Mouse (Mus musculus): ENCODE data around the gene Me1. TPM values are rescaled to one million over a fixed set of nuclear protein-coding genes. Genes with fewer than 3 reads are reported as not detected.

Me1 gene
- polyA plus RNA-seq, 1 experiment from 2014 or later: 54.1 TPM

GRCm38 (mm10) chr9:86650822-86651221, 44.9 kb downstream of the Me1 start:
- Histone ChIP-seq H3K4me1 (no peaks in the 10 kb centered on the region), H3K27ac (replicated peaks) (no peak overlapping the region), H3K36me3 (no peaks in the 10 kb centered on the region), H3K9ac (replicated peaks) (no peak overlapping the region), H3K27me3 (replicated peaks) (no peaks in the 10 kb centered on the region), H3K4me2 (no peak overlapping the region), H3K9me3 (replicated peaks) (no peaks in the 10 kb centered on the region), H3K4me3 (replicated peaks) (no peak overlapping the region)
- ATAC-seq (ENCODE audit: low FRiP score): no peak
- WGBS: 46% methylated on average over 5 of the region's 5 CpGs

- Histone ChIP-seq H3K9ac (replicated peaks) (no peak overlapping the region), H3K27me3 (replicated peaks) (no peaks in the 10 kb centered on the region), H3K9me3 (replicated peaks) (no peaks in the 10 kb centered on the region), H3K4me3 (replicated peaks) (no peak overlapping the region), H3K36me3 (no peaks in the 10 kb centered on the region), H3K27ac (replicated peaks) (no peak overlapping the region), H3K4me2 (no peak overlapping the region), H3K4me1 (no peaks in the 10 kb centered on the region)
- ATAC-seq (ENCODE audit: low FRiP score): no peak
- WGBS: 63% methylated on average over 7 of the region's 7 CpGs
Observed at GRCm38 (mm10) chr9:86647931-86648550, 47.7 kb downstream of the Me1 start.

GRCm38 (mm10) chr9:86646807-86647206, 48.9 kb downstream of the Me1 start:
- H3K4me3 ChIP-seq (replicated peaks): no peak overlapping the region
- H3K27ac ChIP-seq (replicated peaks): no peak overlapping the region
- no peak overlapping the region for H3K4me2 ChIP-seq
- H3K36me3 ChIP-seq: no peaks in the 10 kb centered on the region
- H3K9ac ChIP-seq (replicated peaks): no peak overlapping the region
- no peaks in the 10 kb centered on the region for H3K27me3 ChIP-seq (replicated peaks)
- WGBS: 0% methylated on average over 1 of the region's 1 CpGs
- no peaks in the 10 kb centered on the region for H3K9me3 ChIP-seq (replicated peaks)
- no peaks in the 10 kb centered on the region for H3K4me1 ChIP-seq
- ATAC-seq (ENCODE audit: low FRiP score): no peak

- no peaks in the 10 kb centered on the region for H3K9me3 ChIP-seq (replicated peaks)
- no peak overlapping the region for H3K4me2 ChIP-seq
- H3K36me3 ChIP-seq: no peaks in the 10 kb centered on the region
- no peaks in the 10 kb centered on the region for H3K27me3 ChIP-seq (replicated peaks)
- no peak for ATAC-seq (ENCODE audit: low FRiP score)
- H3K27ac ChIP-seq (replicated peaks): no peak overlapping the region
- 0 out of 2 replicates have a peak, but pooled peaks cover 4% of the 10 kb centered on the region for H3K4me1 ChIP-seq
- no peak overlapping the region for H3K4me3 ChIP-seq (replicated peaks)
- 95% methylated on average over 4 of the region's 4 CpGs for WGBS
- no peak overlapping the region for H3K9ac ChIP-seq (replicated peaks)
Observed at GRCm38 (mm10) chr9:86643497-86643896, 52.3 kb downstream of the Me1 start.

GRCm38 (mm10) chr9:86638771-86639170, 57.0 kb downstream of the Me1 start:
- ATAC-seq (ENCODE audit: low FRiP score): no peak
- Histone ChIP-seq H3K27ac (replicated peaks) (no peak overlapping the region), H3K4me1 (0 out of 2 replicates have a peak, but pooled peaks cover 4% of the 10 kb centered on the region), H3K9me3 (replicated peaks) (no peaks in the 10 kb centered on the region), H3K27me3 (replicated peaks) (no peaks in the 10 kb centered on the region), H3K36me3 (no peaks in the 10 kb centered on the region), H3K4me2 (no peak overlapping the region), H3K4me3 (replicated peaks) (no peak overlapping the region), H3K9ac (replicated peaks) (no peak overlapping the region)
- WGBS: 80% methylated on average over 6 of the region's 6 CpGs

GRCm38 (mm10) chr9:86631153-86631552, 64.6 kb downstream of the Me1 start:
- no peak overlapping the region for H3K9ac ChIP-seq (replicated peaks)
- H3K4me1 ChIP-seq: no peaks in the 10 kb centered on the region
- peaks cover 6% of the 10 kb centered on the region; the same call in 1 of the 2 replicates for H3K36me3 ChIP-seq
- WGBS: 86% methylated on average over 7 of the region's 7 CpGs
- H3K9me3 ChIP-seq (replicated peaks): no peaks in the 10 kb centered on the region
- no peak overlapping the region for H3K4me3 ChIP-seq (replicated peaks)
- H3K27me3 ChIP-seq (replicated peaks): no peaks in the 10 kb centered on the region
- H3K4me2 ChIP-seq: no peak overlapping the region
- H3K27ac ChIP-seq (replicated peaks): no peak overlapping the region
- no peak for ATAC-seq (ENCODE audit: low FRiP score)

GRCm38 (mm10) chr9:86630352-86630931, 65.3 kb downstream of the Me1 start:
- Histone ChIP-seq H3K9me3 (replicated peaks) (no peaks in the 10 kb centered on the region), H3K9ac (replicated peaks) (no peak overlapping the region), H3K27ac (replicated peaks) (no peak overlapping the region), H3K36me3 (peaks cover 6% of the 10 kb centered on the region; the same call in 1 of the 2 replicates), H3K4me3 (replicated peaks) (no peak overlapping the region), H3K4me1 (no peaks in the 10 kb centered on the region), H3K27me3 (replicated peaks) (no peaks in the 10 kb centered on the region), H3K4me2 (no peak overlapping the region)
- 85% methylated on average over 5 of the region's 5 CpGs for WGBS
- no peak for ATAC-seq (ENCODE audit: low FRiP score)

- H3K4me3 ChIP-seq (replicated peaks): no peak overlapping the region
- no peak overlapping the region for H3K9ac ChIP-seq (replicated peaks)
Observed at GRCm38 (mm10) chr9:86629379-86629778, 66.4 kb downstream of the Me1 start.

GRCm38 (mm10) chr9:86627745-86628496, 67.8 kb downstream of the Me1 start:
- no peaks in the 10 kb centered on the region for H3K27me3 ChIP-seq (replicated peaks)
- H3K4me1 ChIP-seq: no peaks in the 10 kb centered on the region
- H3K4me2 ChIP-seq: no peak overlapping the region
- no peak overlapping the region for H3K9ac ChIP-seq (replicated peaks)
- 0 out of 2 replicates have a peak, but pooled peaks have one; percentile 26 for ATAC-seq (ENCODE audit: low FRiP score)
- WGBS: 82% methylated on average over 10 of the region's 10 CpGs
- no peaks in the 10 kb centered on the region for H3K9me3 ChIP-seq (replicated peaks)
- H3K27ac ChIP-seq (replicated peaks): no peak overlapping the region
- no peak overlapping the region for H3K4me3 ChIP-seq (replicated peaks)
- peaks cover 4% of the 10 kb centered on the region; the same call in 1 of the 2 replicates for H3K36me3 ChIP-seq

More at GRCm38 (mm10) chr9:86629379-86629778, 66.4 kb downstream of the Me1 start:
- Histone ChIP-seq H3K4me1 (no peaks in the 10 kb centered on the region), H3K4me2 (no peak overlapping the region), H3K27ac (replicated peaks) (no peak overlapping the region), H3K36me3 (peaks cover 6% of the 10 kb centered on the region; the same call in 1 of the 2 replicates), H3K9me3 (replicated peaks) (no peaks in the 10 kb centered on the region), H3K27me3 (replicated peaks) (no peaks in the 10 kb centered on the region)
- ATAC-seq (ENCODE audit: low FRiP score): no peak
- 90% methylated on average over 6 of the region's 6 CpGs for WGBS

GRCm38 (mm10) chr9:86626906-86627305, 68.8 kb downstream of the Me1 start:
- no peaks in the 10 kb centered on the region for H3K27me3 ChIP-seq (replicated peaks)
- 79% methylated on average over 3 of the region's 3 CpGs for WGBS
- H3K36me3 ChIP-seq: no peaks in the 10 kb centered on the region
- H3K9me3 ChIP-seq (replicated peaks): no peaks in the 10 kb centered on the region
- no peak overlapping the region for H3K4me3 ChIP-seq (replicated peaks)
- no peaks in the 10 kb centered on the region for H3K4me1 ChIP-seq
- H3K27ac ChIP-seq (replicated peaks): no peak overlapping the region
- ATAC-seq (ENCODE audit: low FRiP score): no peak
- H3K4me2 ChIP-seq: no peak overlapping the region
- no peak overlapping the region for H3K9ac ChIP-seq (replicated peaks)

- Histone ChIP-seq H3K9me3 (replicated peaks) (no peaks in the 10 kb centered on the region), H3K27me3 (replicated peaks) (no peaks in the 10 kb centered on the region), H3K4me3 (replicated peaks) (no peak overlapping the region), H3K9ac (replicated peaks) (no peak overlapping the region), H3K4me1 (no peaks in the 10 kb centered on the region), H3K4me2 (no peak overlapping the region), H3K36me3 (no peaks in the 10 kb centered on the region), H3K27ac (replicated peaks) (no peak overlapping the region)
- no peak for ATAC-seq (ENCODE audit: low FRiP score)
- WGBS: 86% methylated on average over 6 of the region's 6 CpGs
Observed at GRCm38 (mm10) chr9:86624781-86625180, 71.0 kb downstream of the Me1 start.

- WGBS: 61% methylated on average over 12 of the region's 12 CpGs
- no peak overlapping the region for H3K4me3 ChIP-seq (replicated peaks)
- H3K4me2 ChIP-seq: no peak overlapping the region
- ATAC-seq (ENCODE audit: low FRiP score): no peak
- no peak overlapping the region for H3K9ac ChIP-seq (replicated peaks)
- no peaks in the 10 kb centered on the region for H3K27me3 ChIP-seq (replicated peaks)
- H3K9me3 ChIP-seq (replicated peaks): no peaks in the 10 kb centered on the region
- H3K27ac ChIP-seq (replicated peaks): no peak overlapping the region
- no peaks in the 10 kb centered on the region for H3K4me1 ChIP-seq
- H3K36me3 ChIP-seq: no peaks in the 10 kb centered on the region
Observed at GRCm38 (mm10) chr9:86624039-86624438, 71.7 kb downstream of the Me1 start.

Data from neural tube, embryonic 15.5 days (tissue).